Mouse (Mus musculus) CH12.LX (cell line): ENCODE results near the gene Itsn1. TPM values are rescaled to one million over a fixed set of nuclear protein-coding genes. Genes with fewer than 3 reads are reported as not detected.

Experiments
- DNase-seq: peaks from one replicate; pipeline ENCODE4 v3.0.0-alpha.2; 2013; ENCODE audit errors: extremely low read depth
- H3K27ac ChIP-seq: 2 replicates; pipeline ENCODE4 v1.5.1; 2012; ENCODE audit warnings: low read depth, mild to moderate bottlenecking, control low read depth, moderate library complexity; ENCODE audit not compliant: insufficient read depth
- H3K27me3 ChIP-seq: replicated peaks from 2 replicates; pipeline ENCODE3; 2012; ENCODE audit warnings: inconsistent platforms
- H3K36me3 ChIP-seq, 2 experiments: replicated peaks in 1 of 2; 2 replicates each; pipeline versions ENCODE3 to v1.6.1; 2012; ENCODE audit warnings: inconsistent platforms in 1 of 2, low read length in 1 of 2, mild to moderate bottlenecking in 1 of 2, mixed read lengths in 1 of 2, moderate library complexity in 1 of 2; ENCODE audit not compliant: control insufficient read depth in 1 of 2, insufficient read depth in 1 of 2
- H3K4me1 ChIP-seq, 2 experiments: 2 replicates each; pipeline ENCODE4 v1.6.1; 2012; ENCODE audit warnings: inconsistent platforms in 1 of 2, moderate library complexity in 1 of 2; ENCODE audit not compliant: insufficient read depth in 2 of 2, control insufficient read depth in 1 of 2
- H3K4me2 ChIP-seq: 2 replicates; pipeline ENCODE4 v1.6.1; 2012; ENCODE audit warnings: low read depth, mild to moderate bottlenecking, control low read depth; ENCODE audit not compliant: poor library complexity, insufficient read depth, severe bottlenecking
- H3K4me3 ChIP-seq, 3 experiments: fragments of 150-350 bp in 1 of 3; sonication (generic) in 1 of 3; replicated peaks in 1 of 3; 2 replicates each; pipeline versions ENCODE3 to v1.5.1; 2011 to 2012; ENCODE audit warnings: low read depth in 2 of 3, low read length in 2 of 3, mild to moderate bottlenecking in 2 of 3, moderate library complexity in 2 of 3, control low read depth in 1 of 3, improper control_type of control experiment in 1 of 3, inconsistent platforms in 1 of 3, mixed read lengths in 1 of 3; ENCODE audit not compliant: poor library complexity in 1 of 3
- H3K79me2 ChIP-seq: replicated peaks from 2 replicates; pipeline ENCODE4 v1.6.1; 2012; ENCODE audit warnings: mild to moderate bottlenecking, moderate library complexity; ENCODE audit not compliant: control insufficient read depth, poor library complexity, insufficient read depth, severe bottlenecking; ENCODE audit errors: extremely low read depth
- H3K9ac ChIP-seq: 2 replicates; pipeline ENCODE4 v1.6.1; 2012; ENCODE audit warnings: low read depth, mild to moderate bottlenecking, control low read depth, moderate library complexity; ENCODE audit not compliant: insufficient read depth
- H3K9me3 ChIP-seq: replicated peaks from 2 replicates; pipeline ENCODE3; 2012; ENCODE audit warnings: low read length, inconsistent platforms, mixed read lengths
- BHLHE40 ChIP-seq: IDR thresholded peaks from 2 replicates; pipeline ENCODE4 v1.6.1; 2011; ENCODE audit warnings: mild to moderate bottlenecking, low read depth, low read length, improper control_type of control experiment
- CHD1 ChIP-seq: IDR thresholded peaks from 2 replicates; pipeline ENCODE4 v1.6.1; 2012; ENCODE audit warnings: low read depth, low read length, improper control_type of control experiment, inconsistent platforms
- CHD2 ChIP-seq: IDR thresholded peaks from 2 replicates; pipeline ENCODE4 v1.6.1; 2011; ENCODE audit warnings: low read length, improper control_type of control experiment
- CTCF ChIP-seq, 2 experiments: IDR thresholded peaks in 1 of 2; conservative IDR thresholded peaks in 1 of 2; 2 replicates each; pipeline ENCODE4 v1.5.1; 2011 to 2012; ENCODE audit warnings: low read depth in 2 of 2, low read length in 2 of 2, improper control_type of control experiment in 1 of 2, inconsistent platforms in 1 of 2, mild to moderate bottlenecking in 1 of 2, moderate library complexity in 1 of 2
- E2F4 ChIP-seq: IDR thresholded peaks from 2 replicates; pipeline ENCODE4 v1.6.1; 2011; ENCODE audit warnings: low read depth, low read length, improper control_type of control experiment; ENCODE audit not compliant: insufficient replicate concordance
- ELF1 ChIP-seq: IDR thresholded peaks from 2 replicates; pipeline ENCODE4 v1.6.1; 2014; ENCODE audit warnings: low read depth, mild to moderate bottlenecking, inconsistent platforms, low read length, improper control_type of control experiment
- EP300 ChIP-seq: IDR thresholded peaks from 2 replicates; pipeline ENCODE4 v1.6.1; 2011; ENCODE audit warnings: low read length, improper control_type of control experiment
- ETS1 ChIP-seq: conservative IDR thresholded peaks from 2 replicates; pipeline ENCODE4 v1.6.1; 2012; ENCODE audit warnings: low read depth, mild to moderate bottlenecking, inconsistent platforms, low read length, improper control_type of control experiment, moderate library complexity
- GABPA ChIP-seq: IDR thresholded peaks from 2 replicates; pipeline ENCODE4 v1.6.1; 2012; ENCODE audit warnings: low read depth, low read length, improper control_type of control experiment, inconsistent platforms; ENCODE audit not compliant: insufficient replicate concordance
- HCFC1 ChIP-seq: IDR thresholded peaks from 2 replicates; pipeline ENCODE4 v1.6.1; 2012; ENCODE audit warnings: low read depth, mild to moderate bottlenecking, inconsistent platforms, low read length, improper control_type of control experiment
- IRF4 ChIP-seq: IDR thresholded peaks from 2 replicates; pipeline ENCODE4 v1.6.1; 2014; ENCODE audit warnings: low read depth, mild to moderate bottlenecking, inconsistent platforms, low read length, improper control_type of control experiment
- JUN ChIP-seq: IDR thresholded peaks from 2 replicates; pipeline ENCODE4 v1.6.1; 2011; ENCODE audit warnings: low read depth, mild to moderate bottlenecking, low read length, improper control_type of control experiment, moderate library complexity; ENCODE audit not compliant: insufficient read depth
- JUND ChIP-seq: conservative IDR thresholded peaks from 2 replicates; pipeline ENCODE4 v1.6.1; 2011; ENCODE audit warnings: low read depth, low read length, improper control_type of control experiment
- KAT2A ChIP-seq: IDR thresholded peaks from 2 replicates; pipeline ENCODE4 v1.6.1; 2012; ENCODE audit warnings: low read length, improper control_type of control experiment, inconsistent platforms; ENCODE audit not compliant: insufficient replicate concordance
- MAFK ChIP-seq: IDR thresholded peaks from 2 replicates; pipeline ENCODE4 v1.6.1; 2011; ENCODE audit warnings: low read length, improper control_type of control experiment; ENCODE audit not compliant: insufficient replicate concordance
- MAX ChIP-seq: IDR thresholded peaks from 2 replicates; pipeline ENCODE4 v1.6.1; 2011; ENCODE audit warnings: low read length, improper control_type of control experiment
- MAZ ChIP-seq: IDR thresholded peaks from 2 replicates; pipeline ENCODE4 v1.6.1; 2012; ENCODE audit warnings: low read depth, mild to moderate bottlenecking, inconsistent platforms, low read length, improper control_type of control experiment, moderate library complexity
- MEF2A ChIP-seq: IDR thresholded peaks from 2 replicates; pipeline ENCODE4 v1.6.1; 2014; ENCODE audit warnings: low read depth, mild to moderate bottlenecking, inconsistent platforms, low read length, improper control_type of control experiment, borderline replicate concordance
- MXI1 ChIP-seq: IDR thresholded peaks from 2 replicates; pipeline ENCODE4 v1.6.1; 2011; ENCODE audit warnings: mild to moderate bottlenecking, low read depth, low read length, improper control_type of control experiment
- MYC ChIP-seq: IDR thresholded peaks from 2 replicates; pipeline ENCODE4 v1.6.1; 2011; ENCODE audit warnings: low read depth, mild to moderate bottlenecking, improper control_type of control experiment, low read length
- NELFE ChIP-seq: IDR thresholded peaks from 2 replicates; pipeline ENCODE4 v1.6.1; 2011; ENCODE audit warnings: low read depth, low read length, improper control_type of control experiment
- NRF1 ChIP-seq: IDR thresholded peaks from 2 replicates; pipeline ENCODE4 v1.6.1; 2014; ENCODE audit warnings: low read depth, mild to moderate bottlenecking, inconsistent platforms, low read length, improper control_type of control experiment, moderate library complexity
- PAX5 ChIP-seq: IDR thresholded peaks from 2 replicates; pipeline ENCODE4 v1.6.1; 2012; ENCODE audit warnings: low read length, inconsistent platforms, mixed read lengths
- POLR2A ChIP-seq: IDR thresholded peaks from 2 replicates; pipeline ENCODE4 v1.6.1; 2011; ENCODE audit warnings: low read depth, mild to moderate bottlenecking, improper control_type of control experiment, low read length
- POLR2AphosphoS2 ChIP-seq: IDR thresholded peaks from 2 replicates; pipeline ENCODE4 v1.6.1; 2011; ENCODE audit warnings: low read depth, low read length, improper control_type of control experiment
- RAD21 ChIP-seq: IDR thresholded peaks from 2 replicates; pipeline ENCODE4 v1.6.1; 2011; ENCODE audit warnings: low read depth, mild to moderate bottlenecking, low read length, improper control_type of control experiment, moderate library complexity
- RCOR1 ChIP-seq: conservative IDR thresholded peaks from 2 replicates; pipeline ENCODE4 v1.6.1; 2012; ENCODE audit warnings: low read depth, mild to moderate bottlenecking, inconsistent platforms, low read length, improper control_type of control experiment
- SIN3A ChIP-seq: IDR thresholded peaks from 2 replicates; pipeline ENCODE4 v1.6.1; 2012; ENCODE audit warnings: low read length, improper control_type of control experiment, inconsistent platforms
- SMC3 ChIP-seq: IDR thresholded peaks from 2 replicates; pipeline ENCODE4 v1.6.1; 2011; ENCODE audit warnings: low read depth, low read length, improper control_type of control experiment
- TBP ChIP-seq: conservative IDR thresholded peaks from 2 replicates; pipeline ENCODE4 v1.6.1; 2011; ENCODE audit warnings: low read depth, low read length, improper control_type of control experiment
- TCF12 ChIP-seq: IDR thresholded peaks from 2 replicates; pipeline ENCODE4 v1.6.1; 2014; ENCODE audit warnings: low read depth, mild to moderate bottlenecking, inconsistent platforms, low read length, improper control_type of control experiment
- UBTF ChIP-seq: IDR thresholded peaks from 2 replicates; pipeline ENCODE4 v1.6.1; 2012; ENCODE audit warnings: low read depth, mild to moderate bottlenecking, inconsistent platforms, low read length, improper control_type of control experiment, moderate library complexity
- USF1 ChIP-seq: IDR thresholded peaks from 2 replicates; pipeline ENCODE4 v1.6.1; 2014; ENCODE audit warnings: low read depth, mild to moderate bottlenecking, inconsistent platforms, low read length, improper control_type of control experiment
- USF2 ChIP-seq: conservative IDR thresholded peaks from 2 replicates; pipeline ENCODE4 v1.6.1; 2011; ENCODE audit warnings: low read depth, low read length, improper control_type of control experiment
- ZC3H11A ChIP-seq: IDR thresholded peaks from 2 replicates; pipeline ENCODE4 v1.6.1; 2012; ENCODE audit warnings: low read depth, mild to moderate bottlenecking, inconsistent platforms, low read length, improper control_type of control experiment
- ZKSCAN1 ChIP-seq: IDR thresholded peaks from 2 replicates; pipeline ENCODE4 v1.6.1; 2012; ENCODE audit warnings: low read depth, inconsistent platforms, low read length, improper control_type of control experiment, borderline replicate concordance
- ZMIZ1 ChIP-seq: IDR thresholded peaks from 2 replicates; pipeline ENCODE4 v1.6.1; 2012; ENCODE audit warnings: low read depth, mild to moderate bottlenecking, inconsistent platforms, low read length, improper control_type of control experiment
- ZNF384 ChIP-seq: IDR thresholded peaks from 2 replicates; pipeline ENCODE4 v1.6.1; 2012; ENCODE audit warnings: low read depth, low read length, improper control_type of control experiment, inconsistent platforms
- dilution Hi-C: fragments of 300-500 bp; cut with MboI; formaldehyde crosslinking; loops from 2 replicates; pipeline ENCODE4 v1.14.3; 2020; ENCODE audit warnings: low sequenced_read_pairs; ENCODE audit not compliant: extremely low pct_unique_long_range_greater_than_20kb, extremely low pct_ligation_motif_present
- in situ Hi-C: fragments of 300-500 bp; cut with MboI; formaldehyde crosslinking; loops from 3 replicates; pipeline ENCODE4 v1.14.3; 2019; ENCODE audit warnings: low sequenced_read_pairs, low pct_ligation_motif_present, low pct_unique_long_range_greater_than_20kb, mixed read lengths
- polyA plus RNA-seq: library from polyadenylated mRNA; unstranded; fragments of >175 nt; gene quantifications from 2 replicates; pipeline ENCODE4 v1.2.1, GENCODE M21; 2012; ENCODE audit warnings: low read depth; ENCODE audit not compliant: insufficient read length
- total RNA-seq, 2 experiments: library from RNA; depleted of rRNA; stranded (reverse); fragments of 300-350 nt in 1 of 2; fragments of >200 nt in 1 of 2; gene quantifications; 2 replicates each; pipeline ENCODE4 v1.2.3; 2012 to 2014

The Itsn1 gene
- total and polyA plus RNA-seq, 3 experiments, result 32.5 to 54.5 (median 46.3) TPM

GRCm38 (mm10) chr16:91964308-91965178, 235.5 kb downstream of the Itsn1 start:
- H3K4me2 ChIP-seq, result peak overlapping the region; percentile 24; the same call in 1 of the 2 replicates
- peak overlapping the region in 1 of 3 experiments; percentile 5 for H3K4me3 ChIP-seq
- in situ Hi-C loops, result no loop called here
- peak overlapping the region; percentile 4 for H3K9ac ChIP-seq
- H3K79me2 ChIP-seq, result no peaks in the 10 kb centered on the region
- peak; percentile 75 for DNase-seq
- no peak overlapping the region for H3K27ac ChIP-seq
- H3K9me3 ChIP-seq, result peaks cover 3% of the 10 kb centered on the region
- no peaks in the 10 kb centered on the region for H3K36me3 ChIP-seq
- dilution Hi-C loops, result no loop called here
- peaks cover 30 to 43% of the 10 kb centered on the region in 2 experiments for H3K4me1 ChIP-seq
- no peaks in the 10 kb centered on the region for H3K27me3 ChIP-seq
- no peak for TF ChIP-seq ZC3H11A
- TF ChIP-seq MEF2A, result no peak; the same call in 1 of the 2 replicates
- TF ChIP-seq POLR2A, result 0 out of 2 replicates have a peak, but pooled peaks have one; percentile 20
- peak; percentile 50; the same call in 1 of the 2 replicates for TF ChIP-seq IRF4
- TF ChIP-seq E2F4, result no peak
- TF ChIP-seq ZNF384, result no peak
- TF ChIP-seq JUND, result no peak
- no peak for TF ChIP-seq USF2
- TF ChIP-seq HCFC1, result no peak
- TF ChIP-seq TBP, result 0 out of 2 replicates have a peak, but pooled peaks have one; percentile 60
- no peak for TF ChIP-seq GABPA
- TF ChIP-seq KAT2A, result no peak
- TF ChIP-seq MAX, result no peak
- no peak for TF ChIP-seq RCOR1
- TF ChIP-seq ZMIZ1, result no peak
- no peak for TF ChIP-seq MAFK
- no peak for TF ChIP-seq MYC
- no peak for TF ChIP-seq MXI1
- TF ChIP-seq ELF1, result peak; percentile 80
- no peak for TF ChIP-seq NRF1
- no peak for TF ChIP-seq CHD1
- TF ChIP-seq SIN3A, result peak; percentile 67; the same call in 1 of the 2 replicates
- peak in 1 of 2 experiments; percentile 57; a peak in 2 of 4 replicates for TF ChIP-seq CTCF (conservative IDR thresholded peaks at IDR 0.05 in 1 of 2, IDR thresholded peaks at IDR 0.05 in 1 of 2; ENCODE audit: low read depth in 2 of 2, low read length in 2 of 2)
- no peak for TF ChIP-seq PAX5
- no peak; the same call in 1 of the 2 replicates for TF ChIP-seq TCF12
- peak; percentile 46; the same call in 1 of the 2 replicates for TF ChIP-seq CHD2
- TF ChIP-seq JUN, result no peak
- peak; percentile 65 for TF ChIP-seq SMC3
- TF ChIP-seq MAZ, result no peak
- TF ChIP-seq BHLHE40, result peak; percentile 43
- TF ChIP-seq RAD21, result peak; percentile 57
- TF ChIP-seq ZKSCAN1, result no peak
- TF ChIP-seq POLR2AphosphoS2, result no peak
- no peak for TF ChIP-seq UBTF
- peak; percentile 71 for TF ChIP-seq ETS1
- 0 out of 2 replicates have a peak, but pooled peaks have one; percentile 8 for TF ChIP-seq EP300
- TF ChIP-seq NELFE, result no peak
- TF ChIP-seq USF1, result no peak
